Mouse (Mus musculus) neural tube, embryonic 15.5 days (tissue): ENCODE results near the gene Prss21. TPM values are rescaled to one million over a fixed set of nuclear protein-coding genes. Genes with fewer than 3 reads are reported as not detected.

Experiments used
- ATAC-seq: fragments of 200-750 bp; cut with Nextera tagmentation; 2 replicates; pipeline ENCODE4 v1.8.0; 2017; ENCODE audit warnings: mild to moderate bottlenecking, moderate TSS enrichment, moderate library complexity; ENCODE audit not compliant: low FRiP score
- H3K27ac ChIP-seq: fragments of 300-500 bp; sonication (generic); replicated peaks from 2 replicates; pipeline ENCODE4 v1.5.1; 2015; ENCODE audit warnings: mild to moderate bottlenecking, inconsistent platforms
- H3K27me3 ChIP-seq: fragments of 300-500 bp; sonication (generic); replicated peaks from 2 replicates; pipeline ENCODE4 v1.6.1; 2015; ENCODE audit warnings: inconsistent platforms
- H3K36me3 ChIP-seq: fragments of 300-500 bp; sonication (generic); 2 replicates; pipeline ENCODE4 v1.6.1; 2015; ENCODE audit warnings: inconsistent platforms
- H3K4me1 ChIP-seq: fragments of 300-500 bp; sonication (generic); 2 replicates; pipeline ENCODE4 v1.6.1; 2015; ENCODE audit warnings: inconsistent platforms
- H3K4me2 ChIP-seq: fragments of 300-500 bp; sonication (generic); 2 replicates; pipeline ENCODE4 v1.6.1; 2015; ENCODE audit warnings: inconsistent platforms, mild to moderate bottlenecking, moderate library complexity
- H3K4me3 ChIP-seq: fragments of 300-500 bp; sonication (generic); replicated peaks from 2 replicates; pipeline ENCODE4 v1.5.1; 2015; ENCODE audit warnings: mild to moderate bottlenecking, inconsistent platforms
- H3K9ac ChIP-seq: fragments of 300-500 bp; sonication (generic); replicated peaks from 2 replicates; pipeline ENCODE4 v1.6.1; 2015; ENCODE audit warnings: mild to moderate bottlenecking, inconsistent platforms
- H3K9me3 ChIP-seq: fragments of 300-500 bp; sonication (generic); replicated peaks from 2 replicates; pipeline ENCODE4 v1.6.1; 2016; ENCODE audit warnings: inconsistent platforms
- WGBS: fragments of 180-500 bp; shearing (Covaris S2); methylation state at CpG from one replicate; pipeline ENCODE4 v1.1.7; 2015; ENCODE audit warnings: mixed read lengths; 5-methylcytosine and 5-hydroxymethylcytosine counted together
- polyA plus RNA-seq: library from polyadenylated mRNA; unstranded; fragments of >200 nt; fragmentation: Nextera tagmentation; extraction: Ambion mirVana; gene quantifications from 2 replicates; pipeline ENCODE4 v1.2.1, GENCODE M21; 2015

The Prss21 gene
- polyA plus RNA-seq, 1 experiment from 2014 or later, result not detected

DNA sequence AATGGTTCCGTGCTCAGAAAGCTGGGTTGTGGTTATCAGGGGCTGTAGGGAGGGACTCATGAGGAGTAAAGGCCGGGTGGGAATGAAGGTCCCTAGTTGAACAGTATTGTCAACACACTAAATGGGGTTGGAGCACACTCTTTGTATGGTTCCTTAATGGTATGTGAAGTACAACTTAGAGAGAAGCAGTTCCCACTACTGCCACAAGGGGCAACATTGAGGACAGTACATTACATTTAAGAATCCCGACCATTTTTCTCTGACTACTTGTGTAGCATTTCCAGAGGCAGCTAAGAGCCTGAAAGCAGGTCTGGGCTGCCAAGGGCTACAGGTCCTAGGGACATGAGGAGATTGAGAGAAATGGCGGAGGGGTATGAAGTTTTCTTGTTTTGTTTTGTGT lies 26.7 kb upstream of the Prss21 start:
- 29% methylated on average over 4 of the region's 4 CpGs for WGBS
- no peak for ATAC-seq
- no peaks in the 10 kb centered on the region for H3K9me3 ChIP-seq

DNA sequence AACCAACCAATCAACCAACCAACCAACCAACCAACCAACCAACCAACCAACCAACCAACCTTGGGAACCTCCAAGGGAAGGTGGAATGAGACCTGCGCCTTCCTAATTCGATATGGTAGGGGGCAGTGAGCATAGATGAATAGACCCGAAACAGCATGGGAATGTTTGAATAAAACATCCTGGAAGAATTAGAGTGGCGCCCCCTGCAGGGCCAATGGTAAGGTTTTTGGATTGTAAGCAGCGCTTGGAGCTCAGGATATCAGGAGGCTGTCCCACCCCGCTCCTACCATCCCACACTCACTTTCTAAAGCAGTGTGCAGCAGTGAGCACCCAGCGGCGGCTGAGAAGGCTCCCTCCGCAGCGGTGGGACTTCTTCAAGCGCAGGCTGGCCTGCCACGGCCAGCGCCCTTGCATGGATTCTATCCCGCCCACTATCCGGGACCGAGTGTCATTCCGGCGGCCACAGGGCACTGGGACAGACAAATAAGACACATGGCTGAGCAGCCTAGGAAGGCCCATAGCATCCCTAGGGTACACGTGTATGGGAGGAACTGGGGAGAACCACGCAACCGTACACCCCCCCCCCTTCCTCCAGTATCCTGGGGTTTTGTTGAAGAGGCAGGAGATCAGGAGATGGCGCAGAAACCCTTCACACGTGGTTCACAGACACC lies 24.6 kb upstream of the Prss21 start:
- Histone ChIP-seq H3K4me2 (peak overlapping the region; percentile 34), H3K36me3 (no peaks in the 10 kb centered on the region), H3K9me3 (no peaks in the 10 kb centered on the region), H3K9ac (no peak overlapping the region), H3K4me3 (no peak overlapping the region), H3K27me3 (0 out of 2 replicates have a peak, but pooled peaks cover 8% of the 10 kb centered on the region), H3K4me1 (peaks cover 3% of the 10 kb centered on the region; the same call in 1 of the 2 replicates), H3K27ac (no peak overlapping the region)
- 43% methylated on average over 23 of the region's 23 CpGs for WGBS
- no peak for ATAC-seq

More for the DNA sequence above, 26.7 kb upstream of the Prss21 start:
- Histone ChIP-seq H3K4me1 (peaks cover 3% of the 10 kb centered on the region; the same call in 1 of the 2 replicates), H3K4me2 (no peak overlapping the region), H3K36me3 (no peaks in the 10 kb centered on the region), H3K27me3 (peaks cover 6% of the 10 kb centered on the region; the same call in 1 of the 2 replicates), H3K4me3 (no peak overlapping the region), H3K9ac (no peak overlapping the region), H3K27ac (no peak overlapping the region)

GRCm38 (mm10) chr17:23843812-23844273 lies 24.0 kb upstream of the Prss21 start, which contains the start of the genes Prss32 and Prss41:
Gene Prss32, plus strand, starts transcription at chr17:23843855.
Gene Prss41, minus strand, starts transcription at chr17:23844172.
- H3K4me3 ChIP-seq, result no peak within 1 kb of the TSS
- ATAC-seq, result no peak
- 19% methylated on average over 19 of the region's 19 CpGs for WGBS

DNA sequence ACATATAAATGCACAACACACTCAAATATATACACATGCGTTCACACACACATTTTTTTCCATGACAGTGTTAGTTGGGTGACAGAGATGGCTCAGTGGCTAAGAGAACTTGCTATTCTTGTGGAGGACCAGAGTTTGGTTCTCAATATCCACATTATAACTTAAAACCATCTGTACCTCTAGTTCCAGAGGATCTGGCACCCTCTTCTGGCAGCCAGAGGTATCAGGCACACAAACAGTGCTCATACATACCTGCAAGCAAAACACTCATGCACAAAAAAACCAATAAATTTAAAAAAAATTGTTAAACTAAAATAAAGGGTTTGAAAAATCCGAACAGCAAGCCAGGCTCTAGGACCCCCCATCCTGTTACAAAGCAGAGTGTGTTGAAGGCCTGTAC lies 17.8 kb upstream of the Prss21 start:
- Histone ChIP-seq H3K4me2 (no peak overlapping the region), H3K27ac (no peak overlapping the region), H3K4me1 (no peaks in the 10 kb centered on the region), H3K27me3 (peaks cover 10% of the 10 kb centered on the region; the same call in 1 of the 2 replicates), H3K9me3 (no peaks in the 10 kb centered on the region), H3K9ac (no peak overlapping the region), H3K4me3 (no peak overlapping the region), H3K36me3 (no peaks in the 10 kb centered on the region)
- no peak for ATAC-seq
- 67% methylated on average over 2 of the region's 2 CpGs for WGBS

More at GRCm38 (mm10) chr17:23843812-23844273, 24.0 kb upstream of the Prss21 start, which contains the start of the genes Prss32 and Prss41:
- H3K9me3 ChIP-seq, result no peaks in the 10 kb centered on the region
- H3K36me3 ChIP-seq, result no peaks in the 10 kb centered on the region
- H3K9ac ChIP-seq, result no peak within 1 kb of the TSS
- H3K4me1 ChIP-seq, result peaks cover 3% of the 10 kb centered on the region; the same call in 1 of the 2 replicates
- no peak within 1 kb of the TSS for H3K27ac ChIP-seq
- peak within 1 kb of the TSS; percentile 34 for H3K4me2 ChIP-seq
- H3K27me3 ChIP-seq, result 0 out of 2 replicates have a peak, but pooled peaks cover 10% of the 10 kb centered on the region

- Histone ChIP-seq H3K9me3 (no peaks in the 10 kb centered on the region), H3K4me2 (no peak overlapping the region), H3K4me3 (no peak overlapping the region), H3K27ac (no peak overlapping the region), H3K27me3 (peaks cover 10% of the 10 kb centered on the region; the same call in 1 of the 2 replicates), H3K4me1 (no peaks in the 10 kb centered on the region), H3K9ac (no peak overlapping the region), H3K36me3 (no peaks in the 10 kb centered on the region)
- no peak for ATAC-seq
- 56% methylated on average over 18 of the region's 19 CpGs for WGBS
These were observed 16.8 kb upstream of the Prss21 start for GRCm38 (mm10) chr17:23850853-23851749.

GRCm38 (mm10) chr17:23853292-23853691 lies 14.6 kb upstream of the Prss21 start:
- H3K4me2 ChIP-seq, result no peak overlapping the region
- H3K9me3 ChIP-seq, result no peaks in the 10 kb centered on the region
- H3K27ac ChIP-seq, result no peak overlapping the region
- no peak overlapping the region for H3K4me3 ChIP-seq
- H3K36me3 ChIP-seq, result no peaks in the 10 kb centered on the region
- no peak overlapping the region for H3K9ac ChIP-seq
- no peak for ATAC-seq
- H3K27me3 ChIP-seq, result peaks cover 5% of the 10 kb centered on the region; the same call in 1 of the 2 replicates
- H3K4me1 ChIP-seq, result no peaks in the 10 kb centered on the region
- 35% methylated on average over 5 of the region's 5 CpGs for WGBS

DNA sequence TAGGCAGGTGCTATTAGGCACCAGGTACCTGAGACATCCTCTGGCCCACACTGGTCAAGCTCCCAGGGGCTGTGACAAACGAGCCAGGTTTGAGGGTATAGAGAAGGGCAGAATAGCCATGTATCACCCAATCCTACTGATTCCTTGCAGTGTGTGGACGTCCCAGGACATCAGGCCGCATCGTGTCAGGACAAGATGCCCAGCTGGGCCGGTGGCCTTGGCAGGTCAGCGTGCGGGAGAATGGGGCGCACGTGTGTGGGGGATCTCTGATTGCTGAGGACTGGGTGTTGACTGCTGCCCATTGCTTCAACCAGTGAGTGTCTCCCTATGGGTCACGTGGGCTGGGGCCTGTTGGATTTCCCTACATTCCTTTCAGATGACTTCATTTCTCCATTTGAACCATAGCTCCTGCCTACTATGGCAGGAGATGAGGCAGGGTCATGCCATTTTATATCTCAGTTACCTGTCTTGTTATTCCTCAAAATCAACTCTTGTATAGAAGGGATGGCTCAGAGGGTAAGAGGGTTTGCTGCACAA lies 13.6 kb upstream of the Prss21 start:
- Histone ChIP-seq H3K4me3 (no peak overlapping the region), H3K27me3 (peaks cover under 1% of the 10 kb centered on the region; the same call in 1 of the 2 replicates), H3K36me3 (no peaks in the 10 kb centered on the region), H3K9ac (no peak overlapping the region), H3K9me3 (no peaks in the 10 kb centered on the region), H3K27ac (no peak overlapping the region), H3K4me1 (no peaks in the 10 kb centered on the region), H3K4me2 (no peak overlapping the region)
- no peak for ATAC-seq
- 91% methylated on average over 10 of the region's 10 CpGs for WGBS

DNA sequence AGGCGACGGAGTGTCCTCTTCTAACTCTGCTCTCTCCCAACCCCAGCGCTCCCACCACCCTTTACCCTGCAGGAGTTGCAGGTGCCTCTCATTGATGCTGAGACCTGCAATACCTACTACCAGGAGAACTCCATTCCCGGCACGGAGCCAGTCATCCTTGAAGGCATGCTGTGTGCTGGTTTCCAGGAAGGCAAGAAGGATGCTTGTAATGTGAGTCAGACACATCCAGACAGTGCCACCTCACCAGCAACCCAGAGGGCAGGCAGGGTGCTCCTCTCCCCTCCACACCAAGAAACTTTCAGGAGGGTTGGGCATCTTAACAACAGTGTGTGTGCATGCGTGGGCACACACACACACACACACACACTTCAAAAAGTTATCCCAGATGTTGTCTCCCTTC lies 10.7 kb upstream of the Prss21 start:
- Histone ChIP-seq H3K4me2 (no peak overlapping the region), H3K4me3 (no peak overlapping the region), H3K4me1 (no peaks in the 10 kb centered on the region), H3K9me3 (no peaks in the 10 kb centered on the region), H3K36me3 (no peaks in the 10 kb centered on the region), H3K9ac (no peak overlapping the region), H3K27ac (no peak overlapping the region), H3K27me3 (no peaks in the 10 kb centered on the region)
- WGBS, result 89% methylated on average over 6 of the region's 6 CpGs
- ATAC-seq, result no peak

GRCm38 (mm10) chr17:23857913-23858312 lies 9.9 kb upstream of the Prss21 start:
- 95% methylated on average over 2 of the region's 2 CpGs for WGBS
- H3K4me2 ChIP-seq, result no peak overlapping the region
- no peaks in the 10 kb centered on the region for H3K36me3 ChIP-seq
- H3K4me1 ChIP-seq, result no peaks in the 10 kb centered on the region
- H3K9ac ChIP-seq, result no peak overlapping the region
- H3K27me3 ChIP-seq, result no peaks in the 10 kb centered on the region
- ATAC-seq, result no peak
- H3K9me3 ChIP-seq, result no peaks in the 10 kb centered on the region
- H3K27ac ChIP-seq, result no peak overlapping the region
- H3K4me3 ChIP-seq, result no peak overlapping the region

GRCm38 (mm10) chr17:23862926-23863325 lies 4.9 kb upstream of the Prss21 start:
- Histone ChIP-seq H3K9ac (no peak overlapping the region), H3K4me1 (no peaks in the 10 kb centered on the region), H3K9me3 (no peaks in the 10 kb centered on the region), H3K27me3 (no peaks in the 10 kb centered on the region), H3K4me2 (no peak overlapping the region), H3K36me3 (no peaks in the 10 kb centered on the region), H3K27ac (no peak overlapping the region), H3K4me3 (no peak overlapping the region)
- no peak for ATAC-seq
- 83% methylated on average over 4 of the region's 4 CpGs for WGBS

GRCm38 (mm10) chr17:23868513-23868912 lies 657 bp downstream of the Prss21 start:
- Histone ChIP-seq H3K4me2 (no peak overlapping the region), H3K9ac (no peak overlapping the region), H3K4me3 (no peak overlapping the region), H3K36me3 (no peaks in the 10 kb centered on the region), H3K27ac (no peak overlapping the region), H3K4me1 (no peaks in the 10 kb centered on the region), H3K27me3 (no peaks in the 10 kb centered on the region), H3K9me3 (no peaks in the 10 kb centered on the region)
- no peak for ATAC-seq
- WGBS, result 94% methylated on average over 11 of the region's 11 CpGs
